Mouse (Mus musculus) frontal cortex, postnatal 10 days (tissue): ENCODE measurements around the gene 4930469K13Rik.

Experiments
- DNase-seq, 2 experiments: peaks; one replicate each; pipeline ENCODE4 v3.0.0; 2022; ENCODE audit warnings: low spot score in 2 of 2, mixed read lengths in 1 of 2

The 4930469K13Rik gene

GRCm38 (mm10) chr11:33938561-33939274 is 159.6 kb downstream of the 4930469K13Rik start:
- DNase-seq, result no peak

- DNase-seq, result no peak
Observed at GRCm38 (mm10) chr11:33937641-33938040, 160.7 kb downstream of the 4930469K13Rik start.

- no peak for DNase-seq
Observed at GRCm38 (mm10) chr11:33934286-33934685, 164.1 kb downstream of the 4930469K13Rik start.

GRCm38 (mm10) chr11:33932386-33933111 is 165.8 kb downstream of the 4930469K13Rik start:
- DNase-seq, result no peak

DNA sequence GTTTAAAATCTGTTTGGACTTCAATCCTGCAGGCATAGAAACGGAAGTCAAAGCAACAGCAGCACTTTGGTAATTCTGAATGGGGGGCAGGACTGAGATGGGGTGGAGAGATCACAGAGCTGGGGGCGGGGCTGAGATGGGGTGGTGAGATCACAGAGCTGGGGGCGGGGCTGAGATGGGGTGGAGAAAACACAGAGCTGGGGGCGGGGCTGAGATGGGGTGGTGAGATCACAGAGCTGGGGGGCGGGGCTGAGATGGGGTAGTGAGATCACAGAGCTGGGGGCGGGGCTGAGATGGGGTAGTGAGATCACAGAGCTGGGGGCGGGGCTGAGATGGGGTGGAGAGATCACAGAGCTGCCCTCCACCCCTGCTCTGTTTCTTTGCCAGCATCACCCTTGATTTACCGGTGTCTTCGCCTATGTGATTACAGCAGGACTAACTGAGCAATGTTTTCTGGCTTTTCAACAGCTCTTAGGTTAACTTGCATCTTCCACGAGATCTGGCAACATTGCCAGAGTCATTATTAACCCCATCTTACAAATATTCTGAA is 166.4 kb downstream of the 4930469K13Rik start:
- DNase-seq, result no peak

- DNase-seq, result no peak
Observed at GRCm38 (mm10) chr11:33929412-33929811, 168.9 kb downstream of the 4930469K13Rik start.

GRCm38 (mm10) chr11:33928658-33929057 is 169.7 kb downstream of the 4930469K13Rik start:
- DNase-seq, result no peak

DNA sequence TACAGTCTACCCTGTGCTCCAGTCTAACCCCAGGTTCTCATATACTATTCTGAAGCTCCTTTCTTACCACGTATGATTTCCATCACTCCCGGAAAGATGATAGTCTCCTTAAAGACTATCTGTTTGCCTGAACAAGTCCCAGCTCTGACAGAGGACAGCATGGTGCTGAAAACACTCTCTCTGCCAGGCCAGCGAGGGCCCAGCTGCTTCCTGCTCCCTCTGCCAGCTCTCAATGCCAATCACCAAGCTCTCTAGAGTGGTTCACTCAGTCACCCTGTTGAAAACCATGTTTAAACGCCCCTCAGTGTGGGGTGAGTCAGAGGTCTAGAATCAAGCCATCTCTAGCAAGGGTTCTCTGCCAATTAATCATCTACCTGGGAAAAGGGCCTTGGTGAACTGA is 170.5 kb downstream of the 4930469K13Rik start:
- DNase-seq, result no peak

DNA sequence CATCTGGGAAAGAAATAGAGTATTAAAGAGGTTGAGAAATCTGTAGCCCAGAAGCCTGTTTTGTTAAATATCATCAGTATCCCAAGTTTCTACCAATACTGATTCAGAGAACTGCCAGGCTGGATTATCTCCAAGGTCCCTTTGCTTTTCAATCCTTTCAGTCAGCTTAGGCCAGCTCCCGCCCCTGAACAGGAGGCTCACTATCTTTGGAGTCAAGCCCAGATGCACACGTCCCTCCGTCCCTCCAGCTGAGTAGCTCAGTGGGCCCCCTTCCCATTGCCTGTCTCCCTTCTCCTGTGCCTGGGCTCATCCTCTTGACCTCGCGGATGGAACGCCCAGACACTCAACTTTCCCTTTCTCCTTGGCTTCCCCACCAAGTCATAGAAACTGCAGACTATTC is 171.0 kb downstream of the 4930469K13Rik start:
- no peak for DNase-seq

DNA sequence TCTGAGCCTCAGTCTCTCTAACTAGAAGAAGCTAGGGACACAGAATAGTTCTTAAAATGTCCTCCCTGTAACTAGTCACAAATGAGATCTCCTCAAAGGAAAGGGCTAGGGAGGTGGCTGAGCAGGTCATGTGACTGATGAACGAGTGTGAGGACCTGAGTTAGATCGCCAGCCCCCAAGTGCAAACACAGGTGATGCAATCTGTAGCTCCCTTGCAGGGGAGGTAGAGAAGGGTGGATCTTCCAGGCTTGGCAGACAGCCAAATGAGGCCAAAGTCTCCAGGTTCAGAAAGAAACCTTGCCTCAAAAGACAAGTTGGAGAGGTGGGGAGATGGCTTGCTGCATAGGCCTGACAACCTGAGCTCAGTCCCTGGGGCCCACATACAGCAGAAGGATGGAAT is 171.8 kb downstream of the 4930469K13Rik start:
- no peak for DNase-seq

GRCm38 (mm10) chr11:33925778-33926177 is 172.6 kb downstream of the 4930469K13Rik start:
- no peak for DNase-seq
